Mouse (Mus musculus): ENCODE data around the gene Rdm1. TPM values are rescaled to one million over a fixed set of nuclear protein-coding genes. Genes with fewer than 3 reads are reported as not detected.

The Rdm1 gene
- total RNA-seq, 2 experiments from 2014 or later: 18.0 to 20.9 TPM

DNA sequence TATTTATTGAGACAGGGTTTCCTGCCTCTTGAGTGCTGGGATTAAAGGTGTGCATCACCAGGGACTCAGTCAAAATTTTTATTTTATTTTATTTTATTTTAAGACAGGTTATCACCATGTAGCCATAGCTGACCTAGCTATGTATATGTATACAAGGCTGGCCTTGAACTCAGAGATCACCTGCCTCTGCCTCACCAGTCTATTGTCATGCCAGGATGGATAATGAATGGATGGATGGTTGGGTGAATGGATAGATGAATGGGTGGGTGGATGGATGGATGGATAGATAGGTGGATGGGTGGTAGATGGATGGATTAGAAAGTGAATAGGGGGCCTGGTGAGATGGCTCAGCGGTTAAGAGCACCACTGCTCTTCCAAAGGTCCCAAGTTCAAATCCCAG lies 55.0 kb downstream of the Rdm1 start:
- no peak for DNase-seq

- DNase-seq: no peak
Observed at GRCm38 (mm10) chr11:101682410-101682960, 55.5 kb downstream of the Rdm1 start.

Other genes with a start within 250 kb of the Rdm1 start
- 10 to 100 TPM; 17.4 to 17.6 TPM for gene Aarsd1, start 209.6 kb upstream of the Rdm1 start, total RNA-seq (2021)
- gene Gm27029, start 202.4 kb upstream of the Rdm1 start, total RNA-seq (2021): 1 to 10 TPM; 3.5 to 5.2 TPM
- 1 to 10 TPM; 6.5 to 6.8 TPM for gene Rundc1, start 202.1 kb upstream of the Rdm1 start, total RNA-seq (2021)
- gene Ptges3l, start 201.9 kb upstream of the Rdm1 start, total RNA-seq (2021): 100 to 1,000 TPM in 1 of 2 experiments, 10 to 100 TPM in 1; 90.6 to 101 TPM
- 10 to 100 TPM; 55.9 to 84.8 TPM for gene Rpl27, start 184.9 kb upstream of the Rdm1 start, total RNA-seq (2021)
- gene Ifi35, start 178.8 kb upstream of the Rdm1 start, total RNA-seq (2021): 1 to 10 TPM; 6.6 to 7.2 TPM
- 1 to 10 TPM; 5.0 to 5.8 TPM for gene Rnd2, start 162.2 kb upstream of the Rdm1 start, total RNA-seq (2021)
- 10 to 100 TPM; 39.4 to 50.2 TPM for gene Vat1, start 161.0 kb upstream of the Rdm1 start, total RNA-seq (2021)
- gene Brca1, start 75.2 kb upstream of the Rdm1 start, total RNA-seq (2021): 1 to 10 TPM; 1.9 to 4.6 TPM
- gene Nbr1, start 75.0 kb upstream of the Rdm1 start, total RNA-seq (2021): 10 to 100 TPM; 73.1 to 81.8 TPM
- 1 to 10 TPM; 2.4 to 2.9 TPM for gene Tmem106a, start 45.0 kb upstream of the Rdm1 start, total RNA-seq (2021)
- gene Gm11634, start 27.9 kb upstream of the Rdm1 start, total RNA-seq (2021): not detected
- gene Arl4d, start 38.3 kb downstream of the Rdm1 start, total RNA-seq (2021): 10 to 100 TPM in 1 of 2 experiments, 1 to 10 TPM in 1; 7.1 to 10.7 TPM
- gene Dhx8, start 105.7 kb downstream of the Rdm1 start, total RNA-seq (2021): 10 to 100 TPM; 13.7 to 17.6 TPM
- 1 to 10 TPM; 5.6 to 6.8 TPM for gene Etv4, start 158.2 kb downstream of the Rdm1 start, total RNA-seq (2021)